Mouse (Mus musculus): ENCODE data around the gene Fsd1. TPM values are rescaled to one million over a fixed set of nuclear protein-coding genes. Genes with fewer than 3 reads are reported as not detected.

The Fsd1 gene
- polyA plus RNA-seq, 1 experiment: 0.17 TPM

GRCm38 (mm10) chr17:56007444-56008355 is 21.4 kb downstream of the Fsd1 start:
- peak overlapping the region; percentile 10 for H3K4me3 ChIP-seq (replicated peaks; ENCODE audit: extremely low read depth, low read depth, low read length)
- TF ChIP-seq POLR2A (IDR thresholded peaks at IDR 0.05; ENCODE audit: borderline replicate concordance, extremely low read depth, low read depth, low read length) (no peak), CTCF (IDR thresholded peaks at IDR 0.05; ENCODE audit: insufficient read depth, low read length) (no peak)
- WGBS: 16% methylated on average over 14 of the region's 14 CpGs
- DNase-seq: no peak
- peaks cover 11% of the 10 kb centered on the region for H3K4me1 ChIP-seq (ENCODE audit: control insufficient read depth, insufficient read depth, low read length)

GRCm38 (mm10) chr17:56008356-56009087 is 22.2 kb downstream of the Fsd1 start:
- H3K4me1 ChIP-seq (ENCODE audit: control insufficient read depth, insufficient read depth, low read length): peaks cover 11% of the 10 kb centered on the region
- DNase-seq: peak; percentile 84
- TF ChIP-seq CTCF (IDR thresholded peaks at IDR 0.05; ENCODE audit: insufficient read depth, low read length) (no peak), POLR2A (IDR thresholded peaks at IDR 0.05; ENCODE audit: borderline replicate concordance, extremely low read depth, low read depth, low read length) (peak; percentile 41; the same call in 1 of the 2 replicates)
- peak overlapping the region; percentile 82 for H3K4me3 ChIP-seq (replicated peaks; ENCODE audit: extremely low read depth, low read depth, low read length)
- WGBS: under 1% methylated on average over 21 of the region's 21 CpGs

- H3K4me1 ChIP-seq (ENCODE audit: control insufficient read depth, insufficient read depth, low read length): peaks cover 11% of the 10 kb centered on the region
- WGBS: 1% methylated on average over 60 of the region's 62 CpGs
- H3K4me3 ChIP-seq (replicated peaks; ENCODE audit: extremely low read depth, low read depth, low read length): peak overlapping the region; percentile 82
- DNase-seq: peak; percentile 90
- no peak for TF ChIP-seq CTCF (IDR thresholded peaks at IDR 0.05; ENCODE audit: insufficient read depth, low read length)
- peak; percentile 84 for TF ChIP-seq POLR2A (IDR thresholded peaks at IDR 0.05; ENCODE audit: borderline replicate concordance, extremely low read depth, low read depth, low read length)
These were observed 23.0 kb downstream of the Fsd1 start for GRCm38 (mm10) chr17:56009088-56009961.

- Histone ChIP-seq H3K4me1 (ENCODE audit: control insufficient read depth, insufficient read depth, low read length) (peaks cover 11% of the 10 kb centered on the region), H3K4me3 (replicated peaks; ENCODE audit: extremely low read depth, low read depth, low read length) (no peak overlapping the region)
- WGBS: 25% methylated on average over 2 of the region's 2 CpGs
- no peak for DNase-seq
- TF ChIP-seq CTCF (IDR thresholded peaks at IDR 0.05; ENCODE audit: insufficient read depth, low read length) (no peak), POLR2A (IDR thresholded peaks at IDR 0.05; ENCODE audit: borderline replicate concordance, extremely low read depth, low read depth, low read length) (no peak)
These were observed 23.6 kb downstream of the Fsd1 start for GRCm38 (mm10) chr17:56009962-56010240.

GRCm38 (mm10) chr17:56010255-56010654 is 23.9 kb downstream of the Fsd1 start:
- no peak for DNase-seq
- no peak overlapping the region for H3K4me3 ChIP-seq (replicated peaks; ENCODE audit: extremely low read depth, low read depth, low read length)
- no peak for TF ChIP-seq CTCF (IDR thresholded peaks at IDR 0.05; ENCODE audit: insufficient read depth, low read length)
- no peak for TF ChIP-seq POLR2A (IDR thresholded peaks at IDR 0.05; ENCODE audit: borderline replicate concordance, extremely low read depth, low read depth, low read length)
- H3K4me1 ChIP-seq (ENCODE audit: control insufficient read depth, insufficient read depth, low read length): peaks cover 11% of the 10 kb centered on the region
- 56% methylated on average over 14 of the region's 14 CpGs for WGBS

- Histone ChIP-seq H3K4me1 (ENCODE audit: control insufficient read depth, insufficient read depth, low read length) (peaks cover 11% of the 10 kb centered on the region), H3K4me3 (replicated peaks; ENCODE audit: extremely low read depth, low read depth, low read length) (no peak overlapping the region)
- peak; percentile 86 for DNase-seq
- no peak for TF ChIP-seq POLR2A (IDR thresholded peaks at IDR 0.05; ENCODE audit: borderline replicate concordance, extremely low read depth, low read depth, low read length)
- TF ChIP-seq CTCF (IDR thresholded peaks at IDR 0.05; ENCODE audit: insufficient read depth, low read length): peak; percentile 97
- WGBS: 6% methylated on average over 9 of the region's 9 CpGs
These were observed 24.4 kb downstream of the Fsd1 start for GRCm38 (mm10) chr17:56010681-56011080.

GRCm38 (mm10) chr17:56011441-56011840 is 25.1 kb downstream of the Fsd1 start:
- WGBS: 83% methylated on average over 7 of the region's 7 CpGs
- no peak for DNase-seq
- H3K4me3 ChIP-seq (replicated peaks; ENCODE audit: extremely low read depth, low read depth, low read length): no peak overlapping the region
- TF ChIP-seq POLR2A (IDR thresholded peaks at IDR 0.05; ENCODE audit: borderline replicate concordance, extremely low read depth, low read depth, low read length) (no peak), CTCF (IDR thresholded peaks at IDR 0.05; ENCODE audit: insufficient read depth, low read length) (no peak)
- H3K4me1 ChIP-seq (ENCODE audit: control insufficient read depth, insufficient read depth, low read length): peaks cover 11% of the 10 kb centered on the region

- 86% methylated on average over 9 of the region's 9 CpGs for WGBS
- no peak overlapping the region for H3K4me3 ChIP-seq (replicated peaks; ENCODE audit: extremely low read depth, low read depth, low read length)
These were observed 29.0 kb downstream of the Fsd1 start for GRCm38 (mm10) chr17:56015293-56015692.

GRCm38 (mm10) chr17:56016382-56016781 is 30.1 kb downstream of the Fsd1 start:
- WGBS: 90% methylated on average over 8 of the region's 8 CpGs
- Histone ChIP-seq H3K4me1 (ENCODE audit: control insufficient read depth, insufficient read depth, low read length) (no peaks in the 10 kb centered on the region), H3K4me3 (replicated peaks; ENCODE audit: extremely low read depth, low read depth, low read length) (no peak overlapping the region)
- TF ChIP-seq POLR2A (IDR thresholded peaks at IDR 0.05; ENCODE audit: borderline replicate concordance, extremely low read depth, low read depth, low read length): no peak
- TF ChIP-seq CTCF (IDR thresholded peaks at IDR 0.05; ENCODE audit: insufficient read depth, low read length): no peak
- no peak for DNase-seq

More at GRCm38 (mm10) chr17:56015293-56015692, 29.0 kb downstream of the Fsd1 start:
- TF ChIP-seq CTCF (IDR thresholded peaks at IDR 0.05; ENCODE audit: insufficient read depth, low read length): no peak
- no peak for TF ChIP-seq POLR2A (IDR thresholded peaks at IDR 0.05; ENCODE audit: borderline replicate concordance, extremely low read depth, low read depth, low read length)
- no peak for DNase-seq
- H3K4me1 ChIP-seq (ENCODE audit: control insufficient read depth, insufficient read depth, low read length): peaks cover 6% of the 10 kb centered on the region
